Comparison of ENCODE assay signal across 7 mouse cellular contexts in the genomic region with DNA sequence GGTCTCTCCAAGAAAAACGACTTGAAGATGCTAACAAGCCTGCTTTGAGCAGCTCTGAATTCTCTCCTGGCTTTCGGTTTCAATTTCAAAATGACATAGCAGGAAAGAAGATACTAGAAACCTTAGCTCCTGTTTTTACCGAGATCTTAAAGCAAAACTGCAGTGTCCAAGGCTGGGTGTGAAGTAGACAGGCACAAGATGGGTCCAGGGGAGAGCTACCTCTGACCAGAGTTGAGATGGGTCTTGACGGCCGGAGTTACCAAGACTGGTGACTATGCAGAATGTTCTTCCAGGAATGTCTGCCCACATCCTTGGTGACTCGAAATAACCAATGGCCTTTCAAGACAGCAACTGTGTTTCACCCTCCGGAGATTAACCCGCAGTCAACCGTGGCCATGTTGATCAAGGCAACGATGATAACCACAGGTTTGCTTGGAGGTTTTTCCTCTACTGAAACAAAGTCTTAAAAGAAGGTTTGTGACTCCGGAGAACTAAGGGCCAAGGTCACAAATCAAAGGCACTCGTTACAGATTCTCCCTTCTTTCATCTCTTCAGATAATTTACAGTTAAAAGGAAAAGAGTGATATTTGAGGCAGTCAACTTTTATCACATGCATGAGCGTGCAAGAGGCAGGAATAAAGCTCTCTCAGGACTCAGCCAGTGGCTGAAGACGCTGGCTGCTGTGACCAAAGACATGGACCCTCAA.
DNase-seq lines count a peak whose midpoint lies in the region; ATAC-seq lines count a peak whose summit lies in the region.

No protein-coding gene starts in this region.

- no peaks in the 10 kb centered on the region for H3K27me3 ChIP-seq in megakaryocyte, embryonic 14.5 days (replicated peaks)

- peaks cover 96% of the 10 kb centered on the region for H3K4me1 ChIP-seq in megakaryocyte, embryonic 14.5 days

- DNase-seq in CD4-positive helper T cell, adult 2 months (ENCODE audit: low read depth, low spot score) = peak; percentile 87
- DNase-seq in CD8-positive naive resting alpha-beta T cell, adult 2 months (ENCODE audit: low read depth in 2 of 2, low spot score in 2 of 2) = peak; percentile 19 to 44
- peak; percentile 21 to 31 for DNase-seq in gastrocnemius, adult 8-10 months (ENCODE audit: low spot score in 2 of 2)
- no peak for DNase-seq in layer of hippocampus, adult 11-12 months (ENCODE audit: low spot score)
- no peak for DNase-seq in spleen, postnatal 14 days (ENCODE audit: low spot score in 2 of 2)

- no peaks in the 10 kb centered on the region for H3K9me3 ChIP-seq in megakaryocyte, embryonic 14.5 days

- ATAC-seq in cerebellum, adult (ENCODE audit: insufficient number of reproducible peaks, low FRiP score, low TSS enrichment) = no peak

- peaks cover 57% of the 10 kb centered on the region for H3K36me3 ChIP-seq in megakaryocyte, embryonic 14.5 days (replicated peaks; ENCODE audit: low read length)

- H3K4me3 ChIP-seq in megakaryocyte, embryonic 14.5 days (replicated peaks) = peak overlapping the region; percentile 90

Comparison
In these comparisons a context has a peak if more than half of its experiments do, and no peak if none do; other contexts are left out.
1. DNase-seq: peak in CD4-positive helper T cell, adult 2 months (single experiment), CD8-positive naive resting alpha-beta T cell, adult 2 months (2 of 2) and gastrocnemius, adult 8-10 months (2 of 2); none in layer of hippocampus, adult 11-12 months (single experiment) and spleen, postnatal 14 days (0 of 2).